Mouse (Mus musculus) limb, embryonic 12.5 days (tissue): Measurements from ENCODE around the gene Spata2l. TPM values are rescaled to one million over a fixed set of nuclear protein-coding genes. Genes with fewer than 3 reads are reported as not detected.
A peak's percentile ranks its signal among the peaks of the same experiment; 100 is the strongest.
"Not testable (repeated sequence)": the region's sequence is repeated elsewhere in the genome, so short reads cannot be mapped to it uniquely, and the experiment has no call there.

ENCODE experiments used
- ATAC-seq: fragments of 200-750 bp; cut with Nextera tagmentation; 2 replicates; pipeline ENCODE4 v1.8.0; 2017; ENCODE audit warnings: low read depth, moderate TSS enrichment; ENCODE audit not compliant: insufficient number of reproducible peaks, insufficient read depth, low FRiP score, low TSS enrichment
- H3K27ac ChIP-seq: fragments of 300-500 bp; sonication (generic); 2 replicates; pipeline ENCODE4 v1.5.1; 2016; ENCODE audit warnings: mild to moderate bottlenecking, moderate library complexity
- H3K27me3 ChIP-seq: fragments of 300-500 bp; sonication (generic); 2 replicates; pipeline ENCODE4 v1.6.1; 2016; ENCODE audit warnings: mild to moderate bottlenecking, moderate library complexity
- H3K36me3 ChIP-seq: fragments of 300-500 bp; sonication (generic); 2 replicates; pipeline ENCODE4 v1.6.1; 2016; ENCODE audit warnings: mild to moderate bottlenecking, moderate library complexity
- H3K4me1 ChIP-seq: fragments of 300-500 bp; sonication (generic); replicated peaks from 2 replicates; pipeline ENCODE4 v1.6.1; 2016
- H3K4me2 ChIP-seq: fragments of 300-500 bp; sonication (generic); 2 replicates; pipeline ENCODE4 v1.6.1; 2016; ENCODE audit warnings: mild to moderate bottlenecking, moderate library complexity
- H3K4me3 ChIP-seq: fragments of 300-500 bp; sonication (generic); replicated peaks from 2 replicates; pipeline ENCODE4 v1.5.1; 2016; ENCODE audit warnings: mild to moderate bottlenecking
- H3K9ac ChIP-seq: fragments of 300-500 bp; sonication (generic); replicated peaks from 2 replicates; pipeline ENCODE4 v1.6.1; 2016; ENCODE audit warnings: mild to moderate bottlenecking, moderate library complexity
- H3K9me3 ChIP-seq: fragments of 300-500 bp; sonication (generic); 2 replicates; pipeline ENCODE4 v1.6.1; 2016; ENCODE audit warnings: mild to moderate bottlenecking, moderate library complexity
- WGBS: fragments of 180-500 bp; shearing (Covaris S2); methylation state at CpG from one replicate; pipeline ENCODE4 v1.1.7; 2016; 5-methylcytosine and 5-hydroxymethylcytosine counted together
- polyA plus RNA-seq: library from polyadenylated mRNA; unstranded; fragments of >200 nt; fragmentation: Nextera tagmentation; extraction: Ambion mirVana; gene quantifications from 2 replicates; pipeline ENCODE4 v1.2.1, GENCODE M21; 2016

Gene Spata2l
- polyA plus RNA-seq, 1 experiment from 2014 or later: 1.6 TPM

DNA sequence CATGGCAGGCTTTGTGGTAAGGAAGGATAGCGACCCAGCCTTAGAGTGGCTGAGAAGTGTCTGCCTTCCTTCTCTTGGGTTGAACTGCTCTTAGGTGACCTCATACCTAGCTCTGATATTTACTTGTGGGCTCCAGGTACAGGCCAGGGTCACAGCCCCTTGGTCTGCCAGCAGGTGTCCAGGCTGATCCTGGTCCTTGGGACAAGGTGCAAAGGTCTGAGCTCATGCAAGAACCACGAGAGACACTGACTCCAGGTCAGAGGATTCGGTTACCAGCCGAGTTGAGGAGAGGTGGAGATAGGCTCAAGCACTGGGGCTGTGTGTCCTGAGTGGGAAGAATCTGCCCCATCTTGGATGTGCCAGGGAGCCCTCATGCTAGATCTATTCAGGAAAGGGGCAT, 8.3 kb upstream of the Spata2l start:
- Histone ChIP-seq H3K4me2 (no peak overlapping the region), H3K36me3 (peaks cover 83% of the 10 kb centered on the region), H3K27ac (no peak overlapping the region), H3K4me1 (no peaks in the 10 kb centered on the region), H3K9ac (no peak overlapping the region), H3K27me3 (no peaks in the 10 kb centered on the region), H3K9me3 (no peaks in the 10 kb centered on the region), H3K4me3 (no peak overlapping the region)
- WGBS: 86% methylated on average over 4 of the region's 4 CpGs
- ATAC-seq: no peak

DNA sequence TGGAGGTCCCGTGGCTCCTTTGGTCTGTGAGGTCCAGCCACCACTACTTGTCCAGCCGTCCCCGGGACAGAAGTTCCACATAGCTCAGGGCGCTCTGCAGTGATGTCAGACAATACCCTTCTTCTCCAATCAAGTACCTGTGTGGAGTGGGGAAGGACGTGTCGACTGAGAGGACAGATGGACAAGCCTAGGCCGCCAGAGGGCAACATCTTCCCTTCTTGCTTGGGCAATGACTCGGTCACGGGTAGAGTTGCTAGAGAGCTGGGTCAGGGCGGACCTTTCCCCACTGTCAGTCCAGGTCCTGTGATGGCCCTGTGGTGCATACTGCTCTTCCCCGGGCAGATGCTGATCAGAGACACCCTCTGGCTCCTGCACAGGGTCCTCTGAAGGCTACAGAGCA, 7.0 kb upstream of the Spata2l start:
- no peaks in the 10 kb centered on the region for H3K4me1 ChIP-seq

DNA sequence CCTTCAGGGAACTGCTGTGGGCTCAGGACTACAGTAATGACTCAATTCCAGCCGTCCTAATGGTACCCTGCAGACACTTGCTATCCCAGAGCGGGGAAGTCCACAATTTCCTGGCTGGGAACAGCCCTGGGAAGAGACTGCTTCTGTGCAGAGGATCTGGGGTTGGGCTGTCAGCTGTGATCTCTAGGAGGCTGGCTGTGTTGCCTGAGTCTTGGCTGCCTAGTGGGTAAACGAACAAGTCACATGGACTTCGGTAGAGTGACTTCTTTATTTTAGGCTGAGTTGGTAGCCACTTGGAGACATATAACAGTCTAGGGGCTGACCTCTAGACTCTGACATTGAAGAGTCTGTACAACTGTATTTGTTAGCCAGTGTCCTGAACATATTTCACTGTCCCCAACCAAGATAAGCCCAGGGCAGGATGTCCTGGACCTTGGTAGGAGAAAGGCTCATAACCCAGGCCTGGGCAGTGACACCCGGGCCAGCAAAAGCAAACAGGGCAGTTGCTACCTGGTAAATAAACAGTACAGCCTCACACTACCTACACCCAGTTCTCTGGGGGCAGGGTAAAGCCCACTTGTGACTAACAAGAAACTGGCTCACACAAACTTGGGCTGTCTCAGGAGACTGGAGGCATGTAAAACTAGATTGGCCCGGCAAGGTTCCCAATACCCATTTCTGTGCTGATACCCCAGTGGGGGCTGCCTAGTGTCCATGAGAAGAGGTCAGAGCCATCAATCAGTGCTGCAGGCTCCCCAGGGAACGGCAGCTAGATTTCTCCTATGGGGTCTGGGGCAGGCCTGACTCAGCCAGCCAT, 6.3 kb upstream of the Spata2l start:
- no peak for ATAC-seq
- H3K9me3 ChIP-seq: no peaks in the 10 kb centered on the region
- H3K4me2 ChIP-seq: no peak overlapping the region
- H3K9ac ChIP-seq: no peak overlapping the region
- peaks cover 62% of the 10 kb centered on the region for H3K36me3 ChIP-seq
- WGBS: 87% methylated on average over 7 of the region's 7 CpGs
- no peak overlapping the region for H3K4me3 ChIP-seq
- no peaks in the 10 kb centered on the region for H3K4me1 ChIP-seq
- H3K27ac ChIP-seq: no peak overlapping the region
- H3K27me3 ChIP-seq: no peaks in the 10 kb centered on the region

More for the DNA sequence above, 7.0 kb upstream of the Spata2l start:
- H3K9me3 ChIP-seq: no peaks in the 10 kb centered on the region
- H3K9ac ChIP-seq: no peak overlapping the region
- H3K36me3 ChIP-seq: peaks cover 69% of the 10 kb centered on the region
- whole genome bisulfite sequencing: 65% methylated on average over 11 of the region's 11 CpGs
- no peak overlapping the region for H3K4me2 ChIP-seq
- H3K4me3 ChIP-seq: no peak overlapping the region
- H3K27me3 ChIP-seq: no peaks in the 10 kb centered on the region
- H3K27ac ChIP-seq: no peak overlapping the region
- no peak for ATAC-seq

DNA sequence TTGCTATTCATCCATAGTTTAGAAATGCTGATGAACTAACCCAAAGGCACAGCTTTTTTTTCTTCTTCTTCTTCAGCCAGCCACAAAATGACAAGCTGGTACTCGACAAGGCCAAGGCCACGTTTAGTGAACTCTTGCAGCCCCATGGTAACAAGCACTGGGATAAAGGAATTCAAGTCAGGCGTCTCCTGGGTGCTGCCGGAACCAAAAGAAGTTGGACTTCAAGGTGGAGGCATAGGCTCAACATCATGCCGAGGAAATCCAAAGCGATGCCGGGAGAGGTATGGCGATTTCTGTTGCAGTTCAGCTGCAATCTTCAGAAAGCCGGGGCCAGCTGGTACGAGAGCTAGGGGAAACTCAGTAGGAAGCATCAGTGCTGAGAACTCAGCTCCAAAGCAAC, 3.4 kb upstream of the Spata2l start:
- Histone ChIP-seq H3K4me2 (no peak overlapping the region), H3K4me1 (peaks cover 7% of the 10 kb centered on the region), H3K27me3 (peaks cover 24% of the 10 kb centered on the region), H3K4me3 (no peak overlapping the region), H3K9ac (no peak overlapping the region), H3K27ac (no peak overlapping the region), H3K36me3 (peaks cover 33% of the 10 kb centered on the region), H3K9me3 (no peaks in the 10 kb centered on the region)
- 84% methylated on average over 10 of the region's 10 CpGs for WGBS
- no peak for ATAC-seq

DNA sequence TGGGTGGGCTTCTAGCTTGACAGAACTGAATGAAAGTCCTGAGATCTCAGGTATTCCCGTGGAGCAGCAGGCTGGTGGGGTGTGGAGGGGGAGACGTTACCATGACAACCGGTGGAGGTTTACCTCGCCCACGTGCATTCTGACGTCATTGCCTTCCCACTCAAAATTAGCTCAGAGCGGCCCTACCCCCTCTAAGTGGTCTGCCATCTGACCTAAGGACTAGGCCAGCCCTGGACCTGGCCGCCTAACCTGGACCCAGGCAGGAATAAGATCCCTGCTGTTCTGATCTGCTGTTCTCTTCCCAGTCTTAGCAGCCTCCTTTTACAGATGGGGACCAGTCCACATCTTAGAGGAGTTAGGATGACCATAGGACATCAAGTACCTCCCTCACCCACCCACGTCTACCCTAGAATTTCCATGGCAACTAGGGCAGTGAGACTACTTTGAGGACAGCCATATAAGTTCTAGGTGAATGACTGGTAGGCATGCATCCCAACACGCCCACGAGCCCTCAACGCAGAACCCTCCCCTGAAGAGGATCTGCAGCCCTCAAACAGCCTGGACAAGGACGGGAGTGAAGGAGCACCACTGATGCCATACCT, 1.0 kb downstream of the Spata2l start:
- H3K4me1 ChIP-seq: peaks cover 7% of the 10 kb centered on the region
- H3K36me3 ChIP-seq: peaks cover 2% of the 10 kb centered on the region; the same call in 1 of the 2 replicates
- H3K4me3 ChIP-seq: peak overlapping the region; percentile 42
- H3K27ac ChIP-seq: no peak overlapping the region
- peak overlapping the region; percentile 74 for H3K4me2 ChIP-seq
- no peaks in the 10 kb centered on the region for H3K9me3 ChIP-seq
- 37% methylated on average over 13 of the region's 13 CpGs for WGBS
- no peak for ATAC-seq
- peaks cover 49% of the 10 kb centered on the region for H3K27me3 ChIP-seq
- peak overlapping the region; percentile 47 for H3K9ac ChIP-seq

DNA sequence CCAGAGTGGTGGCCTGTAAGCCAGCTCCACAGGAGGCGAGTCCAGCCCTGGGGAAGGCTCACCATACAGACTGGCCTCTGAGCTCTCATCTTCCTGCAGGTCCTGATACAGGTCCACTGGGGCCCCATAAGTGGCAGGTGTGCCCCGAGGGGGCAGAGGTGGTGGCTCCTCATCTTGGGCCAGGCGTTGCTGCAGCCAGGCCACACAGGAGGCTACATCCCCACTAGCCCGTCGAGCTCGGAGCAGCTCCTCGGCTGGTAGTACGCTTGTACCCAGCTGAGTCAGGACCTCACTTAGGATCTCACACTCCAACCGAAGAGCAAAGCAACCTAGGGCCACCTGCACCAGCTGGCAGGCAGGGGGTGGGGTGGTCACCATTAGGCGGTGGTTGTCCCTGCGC, 2.3 kb downstream of the Spata2l start:
- H3K4me3 ChIP-seq: no peak overlapping the region
- peaks cover 12% of the 10 kb centered on the region for H3K36me3 ChIP-seq
- H3K27ac ChIP-seq: no peak overlapping the region
- H3K9me3 ChIP-seq: no peaks in the 10 kb centered on the region
- no peak overlapping the region for H3K4me2 ChIP-seq
- no peak overlapping the region for H3K9ac ChIP-seq
- no peak for ATAC-seq
- peaks cover 7% of the 10 kb centered on the region for H3K4me1 ChIP-seq
- WGBS: 69% methylated on average over 11 of the region's 11 CpGs
- H3K27me3 ChIP-seq: peaks cover 49% of the 10 kb centered on the region

DNA sequence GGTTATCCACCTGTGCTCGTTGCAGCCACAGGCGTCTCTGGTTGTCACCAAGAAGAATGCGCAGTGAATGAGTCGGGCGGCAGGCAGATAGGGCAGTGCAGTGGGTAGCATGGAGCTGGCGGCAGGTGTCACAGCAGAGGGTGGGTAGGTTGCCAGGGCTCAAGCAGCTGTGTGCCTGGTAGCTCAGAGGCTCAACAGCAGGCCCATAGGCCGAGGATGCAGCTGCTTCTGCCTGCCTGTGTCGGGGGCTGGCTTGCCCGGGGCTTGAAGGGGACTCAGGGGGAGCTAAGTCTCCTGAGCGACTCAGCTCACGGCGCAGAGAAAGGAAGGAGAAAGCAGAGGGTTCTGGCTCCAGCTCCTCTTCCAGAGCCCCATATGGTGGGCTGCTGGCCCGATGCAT, 2.7 kb downstream of the Spata2l start:
- H3K4me1 ChIP-seq: peaks cover 7% of the 10 kb centered on the region
- H3K4me2 ChIP-seq: no peak overlapping the region
- H3K9me3 ChIP-seq: no peaks in the 10 kb centered on the region
- no peak for ATAC-seq
- H3K9ac ChIP-seq: no peak overlapping the region
- no peak overlapping the region for H3K4me3 ChIP-seq
- WGBS: 53% methylated on average over 13 of the region's 13 CpGs
- peaks cover 49% of the 10 kb centered on the region for H3K27me3 ChIP-seq
- peaks cover 17% of the 10 kb centered on the region for H3K36me3 ChIP-seq
- H3K27ac ChIP-seq: no peak overlapping the region

DNA sequence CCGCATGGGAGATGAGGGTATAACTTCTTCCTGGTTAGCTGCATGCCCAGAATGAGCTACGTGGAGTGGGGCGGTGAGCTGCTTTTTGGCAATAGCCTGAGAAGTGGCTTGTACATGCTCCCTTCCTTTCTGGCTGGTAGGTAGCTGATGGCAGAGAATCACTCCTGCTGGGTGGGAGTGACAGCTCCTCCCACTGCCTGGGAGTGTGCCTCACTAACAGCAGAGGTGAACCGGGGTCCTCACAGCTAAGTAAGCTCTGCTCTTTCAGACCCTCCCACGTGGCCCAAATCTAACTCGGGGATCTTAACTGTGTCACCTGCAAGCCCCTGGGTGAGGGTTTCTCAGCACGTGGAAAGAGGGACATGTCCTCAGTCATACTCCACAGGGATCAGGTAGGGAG, 3.5 kb downstream of the Spata2l start:
- H3K9ac ChIP-seq: no peak overlapping the region
- H3K36me3 ChIP-seq: peaks cover 24% of the 10 kb centered on the region
- no peaks in the 10 kb centered on the region for H3K9me3 ChIP-seq
- no peak overlapping the region for H3K4me2 ChIP-seq
- H3K27me3 ChIP-seq: peaks cover 49% of the 10 kb centered on the region
- 30% methylated on average over 7 of the region's 7 CpGs for WGBS
- ATAC-seq: no peak
- H3K4me1 ChIP-seq: peaks cover 7% of the 10 kb centered on the region
- no peak overlapping the region for H3K4me3 ChIP-seq
- no peak overlapping the region for H3K27ac ChIP-seq

DNA sequence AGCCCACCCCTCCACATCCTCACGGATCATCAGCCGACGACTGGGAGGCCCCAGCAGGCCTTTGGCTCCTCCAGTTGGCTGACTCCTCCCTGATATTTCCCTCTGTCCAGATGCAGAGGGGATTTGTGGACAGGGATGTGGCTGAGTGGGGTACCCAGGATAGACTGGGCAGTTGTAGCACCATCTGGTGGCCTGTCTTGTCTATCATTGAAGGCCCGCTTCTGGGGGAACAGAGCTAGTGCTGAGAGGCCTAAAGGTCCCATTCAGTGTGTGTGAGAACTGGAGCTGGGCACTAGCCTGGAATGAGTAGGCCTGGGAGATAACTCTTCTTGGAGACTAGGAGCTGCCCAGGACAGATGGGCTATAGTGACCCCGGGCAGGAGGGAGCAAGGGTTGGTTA, 4.3 kb downstream of the Spata2l start:
- Histone ChIP-seq H3K4me3 (no peak overlapping the region), H3K4me2 (no peak overlapping the region), H3K9me3 (no peaks in the 10 kb centered on the region), H3K27ac (no peak overlapping the region), H3K27me3 (peaks cover 48% of the 10 kb centered on the region), H3K36me3 (peaks cover 32% of the 10 kb centered on the region), H3K4me1 (peaks cover 7% of the 10 kb centered on the region), H3K9ac (no peak overlapping the region)
- ATAC-seq: no peak
- WGBS: 53% methylated on average over 5 of the region's 5 CpGs

DNA sequence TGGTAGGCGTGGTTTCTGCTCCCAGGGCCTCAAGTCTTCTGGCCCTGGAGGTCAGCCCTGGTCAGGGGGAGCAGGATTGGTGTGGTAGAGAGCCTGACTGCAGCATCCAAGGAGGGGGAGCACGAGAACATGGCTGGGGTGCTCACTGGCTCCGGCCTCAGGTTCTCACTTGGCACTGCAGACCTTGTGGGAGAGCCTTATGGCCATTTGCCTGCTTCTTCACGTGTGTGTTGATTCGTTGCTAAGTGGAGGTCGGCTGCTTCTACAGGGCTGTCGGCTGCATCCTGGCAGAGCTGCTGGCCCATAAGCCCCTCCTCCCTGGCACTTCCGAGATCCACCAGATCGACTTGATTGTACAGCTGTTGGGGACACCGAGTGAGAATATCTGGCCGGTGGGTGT, 5.7 kb downstream of the Spata2l start:
- 85% methylated on average over 11 of the region's 11 CpGs for WGBS
- H3K4me1 ChIP-seq, ATAC-seq: not testable (repeated sequence)

DNA sequence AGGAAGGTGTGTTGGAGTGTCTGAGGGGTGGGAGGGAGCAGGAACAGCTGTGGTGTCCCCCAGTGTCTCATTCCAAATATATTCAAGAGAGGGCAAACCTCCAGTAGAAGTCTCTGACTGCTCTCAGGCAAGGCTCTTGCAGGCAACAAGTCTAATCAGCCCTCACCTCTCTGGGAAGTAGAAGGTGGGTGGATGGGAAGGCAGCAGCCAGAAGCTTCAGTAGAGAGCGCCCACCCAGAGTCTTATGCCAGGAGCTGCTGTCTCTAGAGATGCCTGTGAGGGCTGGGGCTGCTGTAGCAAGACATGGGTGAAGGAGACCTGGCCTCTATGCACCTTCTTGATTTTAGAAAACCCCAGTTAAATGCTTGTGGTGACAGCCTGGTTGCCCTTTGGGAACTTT, 7.6 kb downstream of the Spata2l start:
- no peak overlapping the region for H3K27ac ChIP-seq
- ATAC-seq: no peak
- peaks cover 13% of the 10 kb centered on the region for H3K4me1 ChIP-seq
- peaks cover 15% of the 10 kb centered on the region for H3K27me3 ChIP-seq
- 100% methylated on average over 1 of the region's 1 CpGs for WGBS
- H3K4me3 ChIP-seq: no peak overlapping the region
- peaks cover 32% of the 10 kb centered on the region for H3K36me3 ChIP-seq
- no peak overlapping the region for H3K9ac ChIP-seq
- no peaks in the 10 kb centered on the region for H3K9me3 ChIP-seq
- H3K4me2 ChIP-seq: no peak overlapping the region

More for the DNA sequence above, 5.7 kb downstream of the Spata2l start:
- not testable (repeated sequence) for H3K9me3 ChIP-seq, H3K4me2 ChIP-seq, H3K27ac ChIP-seq, H3K9ac ChIP-seq, H3K4me3 ChIP-seq
- Histone ChIP-seq H3K36me3 (peaks cover 32% of the 10 kb centered on the region), H3K27me3 (peaks cover 34% of the 10 kb centered on the region)
